Mouse (Mus musculus) neural tube, embryonic 12.5 days (tissue): Measurements from ENCODE around the gene Ndufs2. TPM values are rescaled to one million over a fixed set of nuclear protein-coding genes. Genes with fewer than 3 reads are reported as not detected.

Experiments
- ATAC-seq: fragments of 200-750 bp; cut with Nextera tagmentation; 2 replicates; pipeline ENCODE4 v1.8.0; 2017; ENCODE audit warnings: low read depth, mild to moderate bottlenecking, moderate TSS enrichment, moderate library complexity; ENCODE audit not compliant: low FRiP score
- H3K27ac ChIP-seq: fragments of 300-500 bp; sonication (generic); 2 replicates; pipeline ENCODE4 v1.5.1; 2016
- H3K27me3 ChIP-seq: fragments of 300-500 bp; sonication (generic); replicated peaks from 2 replicates; pipeline ENCODE4 v1.6.1; 2016; ENCODE audit warnings: mild to moderate bottlenecking
- H3K36me3 ChIP-seq: fragments of 300-500 bp; sonication (generic); 2 replicates; pipeline ENCODE4 v1.6.1; 2016; ENCODE audit warnings: mild to moderate bottlenecking
- H3K4me1 ChIP-seq: fragments of 300-500 bp; sonication (generic); 2 replicates; pipeline ENCODE4 v1.6.1; 2016
- H3K4me2 ChIP-seq: fragments of 300-500 bp; sonication (generic); replicated peaks from 2 replicates; pipeline ENCODE4 v1.6.1; 2016; ENCODE audit warnings: mild to moderate bottlenecking
- H3K4me3 ChIP-seq: fragments of 300-500 bp; sonication (generic); 2 replicates; pipeline ENCODE4 v1.5.1; 2016
- H3K9ac ChIP-seq: fragments of 300-500 bp; sonication (generic); 2 replicates; pipeline ENCODE4 v1.6.1; 2016; ENCODE audit warnings: mild to moderate bottlenecking
- H3K9me3 ChIP-seq: fragments of 300-500 bp; sonication (generic); 2 replicates; pipeline ENCODE4 v1.6.1; 2016; ENCODE audit warnings: mild to moderate bottlenecking
- WGBS: fragments of 180-500 bp; shearing (Covaris S2); methylation state at CpG from one replicate; pipeline ENCODE4 v1.1.7; 2016; 5-methylcytosine and 5-hydroxymethylcytosine counted together
- polyA plus RNA-seq: library from polyadenylated mRNA; unstranded; fragments of >200 nt; fragmentation: Nextera tagmentation; extraction: Ambion mirVana; gene quantifications from 2 replicates; pipeline ENCODE4 v1.2.1, GENCODE M21; 2016

The Ndufs2 gene
- polyA plus RNA-seq, 1 experiment from 2014 or later, result 233 TPM

DNA sequence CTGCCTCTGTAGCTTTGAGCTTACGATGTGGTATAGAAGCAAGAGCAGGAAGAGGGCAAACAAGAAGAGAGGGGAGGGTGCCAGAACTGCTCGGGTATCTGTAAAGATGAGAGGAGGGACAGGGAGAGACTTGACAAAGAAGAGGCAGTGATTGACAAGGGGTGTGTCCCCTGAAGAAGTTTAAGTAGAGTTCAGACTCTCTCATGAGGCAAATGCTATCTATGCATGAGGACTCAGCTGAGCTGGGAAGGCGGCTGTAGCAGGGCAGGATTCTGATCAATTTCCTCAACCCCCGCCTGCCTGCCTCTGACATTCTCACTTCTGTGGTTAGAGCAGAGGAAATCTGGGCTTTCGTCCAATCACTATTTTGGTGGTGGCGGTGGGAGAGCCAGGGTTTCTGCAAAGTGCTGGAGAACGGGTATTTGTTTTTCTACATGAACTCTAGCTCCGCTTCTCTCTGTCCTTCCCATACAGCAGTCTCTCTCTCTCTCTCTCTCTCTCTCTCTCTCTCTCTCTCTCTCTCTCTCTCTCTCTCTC lies 11.5 kb upstream of the Ndufs2 start:
- WGBS, result 13% methylated on average over 8 of the region's 8 CpGs
- peaks cover 4% of the 10 kb centered on the region; the same call in 1 of the 2 replicates for H3K36me3 ChIP-seq
- peak overlapping the region; percentile 13; the same call in 1 of the 2 replicates for H3K9ac ChIP-seq
- peak; percentile 67 for ATAC-seq
- no peak overlapping the region for H3K27ac ChIP-seq
- no peaks in the 10 kb centered on the region for H3K9me3 ChIP-seq
- H3K4me1 ChIP-seq, result no peaks in the 10 kb centered on the region
- H3K4me3 ChIP-seq, result no peak overlapping the region; the same call in 1 of the 2 replicates
- H3K4me2 ChIP-seq, result peak overlapping the region; percentile 54
- no peaks in the 10 kb centered on the region for H3K27me3 ChIP-seq

- WGBS, result 76% methylated on average over 3 of the region's 3 CpGs
- ATAC-seq, result no peak
- Histone ChIP-seq H3K4me2 (no peak overlapping the region), H3K27ac (no peak overlapping the region), H3K9me3 (no peaks in the 10 kb centered on the region), H3K4me1 (no peaks in the 10 kb centered on the region), H3K27me3 (no peaks in the 10 kb centered on the region), H3K9ac (no peak overlapping the region), H3K4me3 (no peak overlapping the region), H3K36me3 (peaks cover 4% of the 10 kb centered on the region; the same call in 1 of the 2 replicates)
Observed at GRCm38 (mm10) chr1:171260316-171260715, 9.1 kb upstream of the Ndufs2 start.

GRCm38 (mm10) chr1:171258921-171259320 lies 7.7 kb upstream of the Ndufs2 start:
- Histone ChIP-seq H3K27ac (no peak overlapping the region), H3K4me1 (no peaks in the 10 kb centered on the region), H3K9ac (no peak overlapping the region), H3K36me3 (peaks cover 4% of the 10 kb centered on the region; the same call in 1 of the 2 replicates), H3K4me3 (no peak overlapping the region), H3K9me3 (no peaks in the 10 kb centered on the region), H3K4me2 (no peak overlapping the region), H3K27me3 (no peaks in the 10 kb centered on the region)
- 80% methylated on average over 17 of the region's 17 CpGs for WGBS
- ATAC-seq, result no peak

GRCm38 (mm10) chr1:171257781-171258180 lies 6.6 kb upstream of the Ndufs2 start:
- no peak overlapping the region for H3K27ac ChIP-seq
- H3K9me3 ChIP-seq, result no peaks in the 10 kb centered on the region
- ATAC-seq, result no peak
- no peak overlapping the region for H3K4me3 ChIP-seq
- H3K9ac ChIP-seq, result no peak overlapping the region
- WGBS, result 87% methylated on average over 9 of the region's 9 CpGs
- H3K4me2 ChIP-seq, result no peak overlapping the region
- H3K4me1 ChIP-seq, result no peaks in the 10 kb centered on the region
- H3K36me3 ChIP-seq, result peaks cover 4% of the 10 kb centered on the region; the same call in 1 of the 2 replicates
- H3K27me3 ChIP-seq, result no peaks in the 10 kb centered on the region

DNA sequence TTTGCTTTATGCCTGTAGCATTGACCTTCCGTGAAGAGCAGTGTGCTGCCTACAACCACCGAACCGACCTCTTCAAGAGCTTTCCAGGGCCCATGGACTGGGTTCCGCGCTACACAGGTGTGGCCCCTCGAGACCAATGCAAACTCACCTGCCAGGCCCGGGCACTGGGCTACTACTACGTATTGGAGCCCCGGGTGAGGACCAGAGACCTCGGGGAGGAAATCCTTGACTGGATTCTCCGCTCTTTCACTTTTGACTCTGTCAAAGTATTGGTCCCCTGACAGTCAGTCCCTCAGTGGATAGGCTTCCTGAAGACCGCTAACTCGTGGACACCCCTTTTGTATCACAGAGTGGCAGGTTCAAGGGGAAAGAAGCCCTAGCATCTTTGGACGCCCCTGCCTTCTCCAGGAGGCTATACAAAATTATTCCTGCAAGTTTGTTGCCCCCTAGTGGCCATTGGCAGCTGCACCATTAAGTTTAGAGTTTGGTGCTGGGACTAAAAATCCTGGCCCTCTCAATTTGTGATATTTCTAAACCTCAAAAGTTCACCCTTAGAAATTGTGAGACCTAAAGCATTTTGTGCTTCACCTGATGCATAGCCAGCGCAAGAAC lies 5.9 kb upstream of the Ndufs2 start:
- H3K36me3 ChIP-seq, result peaks cover 4% of the 10 kb centered on the region; the same call in 1 of the 2 replicates
- 69% methylated on average over 15 of the region's 15 CpGs for WGBS
- H3K4me1 ChIP-seq, result peaks cover 3% of the 10 kb centered on the region
- H3K4me2 ChIP-seq, result no peak overlapping the region
- 0 out of 2 replicates have a peak, but pooled peaks have one; percentile 39 for ATAC-seq
- H3K27ac ChIP-seq, result no peak overlapping the region
- no peak overlapping the region for H3K9ac ChIP-seq
- no peak overlapping the region for H3K4me3 ChIP-seq
- H3K27me3 ChIP-seq, result no peaks in the 10 kb centered on the region
- no peaks in the 10 kb centered on the region for H3K9me3 ChIP-seq

DNA sequence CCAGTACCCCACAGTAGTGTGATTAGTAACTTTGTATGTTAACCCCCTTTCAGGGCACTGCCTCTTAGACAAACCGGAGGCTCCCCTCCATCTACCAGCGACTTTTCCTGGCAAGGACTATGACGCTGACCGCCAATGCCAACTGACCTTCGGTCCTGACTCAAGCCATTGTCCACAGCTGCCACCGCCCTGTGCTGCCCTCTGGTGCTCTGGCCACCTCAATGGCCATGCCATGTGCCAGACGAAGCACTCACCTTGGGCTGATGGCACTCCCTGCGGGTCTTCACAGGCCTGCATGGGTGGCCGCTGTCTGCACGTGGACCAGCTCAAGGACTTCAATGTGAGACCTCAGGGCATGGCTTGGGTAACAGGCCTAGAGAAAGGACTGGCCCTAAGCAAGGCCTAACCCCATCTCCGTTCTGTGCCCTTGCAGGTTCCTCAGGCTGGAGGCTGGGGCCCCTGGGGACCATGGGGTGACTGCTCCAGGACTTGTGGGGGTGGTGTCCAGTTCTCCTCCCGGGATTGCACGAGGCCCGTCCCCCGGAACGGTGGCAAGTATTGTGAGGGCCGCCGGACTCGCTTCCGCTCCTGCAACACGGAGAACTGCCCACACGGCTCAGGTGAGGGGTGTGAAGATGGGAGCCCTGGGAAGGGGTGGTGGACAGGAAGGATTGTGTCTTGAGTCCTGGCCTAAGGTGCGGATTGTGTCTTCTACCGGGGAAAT lies 5.1 kb upstream of the Ndufs2 start:
- Histone ChIP-seq H3K36me3 (peaks cover 4% of the 10 kb centered on the region; the same call in 1 of the 2 replicates), H3K4me1 (peaks cover 11% of the 10 kb centered on the region), H3K9ac (no peak overlapping the region), H3K4me2 (no peak overlapping the region), H3K27ac (no peak overlapping the region), H3K4me3 (no peak overlapping the region), H3K9me3 (no peaks in the 10 kb centered on the region), H3K27me3 (no peaks in the 10 kb centered on the region)
- no peak for ATAC-seq
- WGBS, result 92% methylated on average over 24 of the region's 24 CpGs

- no peaks in the 10 kb centered on the region for H3K36me3 ChIP-seq
- H3K9me3 ChIP-seq, result no peaks in the 10 kb centered on the region
- peaks cover 43% of the 10 kb centered on the region for H3K4me1 ChIP-seq
- H3K4me2 ChIP-seq, result peak overlapping the region; percentile 58
- H3K4me3 ChIP-seq, result no peak overlapping the region
- H3K27me3 ChIP-seq, result no peaks in the 10 kb centered on the region
- no peak overlapping the region for H3K9ac ChIP-seq
- WGBS, result 60% methylated on average over 17 of the region's 17 CpGs
- ATAC-seq, result no peak
- no peak overlapping the region for H3K27ac ChIP-seq
Observed at GRCm38 (mm10) chr1:171252415-171252814, 1.2 kb upstream of the Ndufs2 start.

- peak overlapping the region; percentile 9; the same call in 1 of the 2 replicates for H3K9ac ChIP-seq
- H3K27me3 ChIP-seq, result no peaks in the 10 kb centered on the region
- ATAC-seq, result no peak
- H3K4me3 ChIP-seq, result peak overlapping the region; percentile 22; the same call in 1 of the 2 replicates
- peaks cover 44% of the 10 kb centered on the region for H3K4me1 ChIP-seq
- H3K27ac ChIP-seq, result no peak overlapping the region
- no peaks in the 10 kb centered on the region for H3K9me3 ChIP-seq
- 5% methylated on average over 13 of the region's 13 CpGs for WGBS
- H3K4me2 ChIP-seq, result peak overlapping the region; percentile 58
- H3K36me3 ChIP-seq, result no peaks in the 10 kb centered on the region
Observed at GRCm38 (mm10) chr1:171251594-171252324, 571 bp upstream of the Ndufs2 start.

DNA sequence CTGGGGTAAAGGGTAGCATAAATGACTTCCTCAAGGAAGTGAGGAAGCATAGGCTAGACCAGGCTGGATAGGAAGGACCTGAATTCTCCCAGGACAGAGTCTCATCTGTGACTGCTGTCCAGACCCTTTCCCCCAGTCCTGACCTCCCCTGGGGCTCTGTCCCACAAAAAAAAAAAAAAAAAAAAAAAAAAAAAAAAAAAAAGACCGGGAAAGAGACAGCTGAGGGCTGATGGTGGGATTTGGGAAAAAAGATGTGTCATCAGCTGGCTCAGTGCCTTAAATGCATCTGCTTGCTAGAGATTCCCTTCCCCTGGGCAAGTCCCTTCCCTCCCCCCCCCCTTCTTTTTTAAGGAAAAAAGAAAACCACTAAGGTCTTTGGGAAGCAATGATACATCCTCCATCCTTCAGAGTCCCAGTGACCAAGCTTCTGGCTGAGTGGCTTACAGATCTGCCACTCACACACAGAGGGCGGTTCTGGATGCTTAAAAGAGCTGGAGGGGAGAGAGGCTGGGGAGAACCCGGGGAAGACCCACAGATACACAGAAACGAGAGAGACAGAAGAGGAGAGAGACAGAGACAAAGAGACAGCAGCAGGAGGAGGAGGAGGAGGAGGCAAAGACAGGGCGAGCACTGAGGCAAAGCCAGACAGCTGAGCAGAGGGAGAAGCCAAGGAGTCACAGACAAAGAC lies 1.1 kb downstream of the Ndufs2 start, which contains the start of gene Adamts4:
Gene Adamts4, plus strand, starts transcription at position 509 of the 688 bp plus-strand sequence.
- H3K9ac ChIP-seq, result peak within 1 kb of the TSS; percentile 9; the same call in 1 of the 2 replicates
- no peaks in the 10 kb centered on the region for H3K27me3 ChIP-seq
- peaks cover 7% of the 10 kb centered on the region for H3K36me3 ChIP-seq
- H3K9me3 ChIP-seq, result no peaks in the 10 kb centered on the region
- ATAC-seq, result no peak
- peak within 1 kb of the TSS; percentile 22 for H3K4me3 ChIP-seq
- peak within 1 kb of the TSS; percentile 58 for H3K4me2 ChIP-seq
- H3K27ac ChIP-seq, result no peak within 1 kb of the TSS
- peaks cover 54% of the 10 kb centered on the region for H3K4me1 ChIP-seq
- WGBS, result 22% methylated on average over 5 of the region's 5 CpGs

DNA sequence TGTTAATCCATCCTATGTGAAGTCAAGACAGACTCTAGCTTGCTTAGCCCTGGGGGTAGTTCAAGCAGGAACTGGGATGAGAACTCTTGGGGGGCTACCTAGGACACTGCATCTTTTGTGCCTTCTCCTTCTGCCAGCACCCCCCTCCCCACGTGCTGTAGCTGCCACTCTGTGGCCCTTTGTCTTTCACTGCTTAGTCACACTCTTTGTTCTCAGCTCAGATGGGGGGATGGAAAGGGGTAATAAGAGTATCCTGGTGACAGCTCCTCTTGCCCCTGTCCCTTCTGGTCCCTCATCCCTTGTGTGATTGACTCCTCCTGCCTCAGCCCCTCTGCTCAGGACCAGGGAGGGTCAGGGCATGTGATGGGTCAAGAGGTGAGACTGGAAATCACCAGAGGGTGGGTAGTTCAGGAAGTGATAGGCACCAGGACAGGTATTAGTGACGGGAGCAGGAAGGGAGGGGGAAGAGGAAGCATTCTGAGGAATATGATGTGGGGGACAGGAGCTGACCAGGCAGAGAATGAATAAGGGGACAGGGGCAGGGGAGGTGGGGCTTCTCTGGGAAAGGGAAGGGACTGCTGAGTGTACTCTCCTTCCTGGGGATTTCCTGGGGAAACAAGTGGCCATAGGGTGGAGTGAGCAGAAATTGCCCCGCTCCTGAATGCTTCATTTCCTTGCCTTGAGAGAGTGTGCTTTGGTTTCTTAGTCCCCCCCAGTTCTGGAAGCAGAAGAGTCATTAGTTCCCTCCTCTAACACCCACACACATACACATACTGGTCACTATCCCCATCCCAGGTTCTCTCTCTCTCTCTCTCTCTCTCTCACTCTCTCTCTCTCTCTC lies 2.6 kb downstream of the Ndufs2 start:
- no peak for ATAC-seq
- H3K4me1 ChIP-seq, result peaks cover 54% of the 10 kb centered on the region
- no peak overlapping the region for H3K27ac ChIP-seq

DNA sequence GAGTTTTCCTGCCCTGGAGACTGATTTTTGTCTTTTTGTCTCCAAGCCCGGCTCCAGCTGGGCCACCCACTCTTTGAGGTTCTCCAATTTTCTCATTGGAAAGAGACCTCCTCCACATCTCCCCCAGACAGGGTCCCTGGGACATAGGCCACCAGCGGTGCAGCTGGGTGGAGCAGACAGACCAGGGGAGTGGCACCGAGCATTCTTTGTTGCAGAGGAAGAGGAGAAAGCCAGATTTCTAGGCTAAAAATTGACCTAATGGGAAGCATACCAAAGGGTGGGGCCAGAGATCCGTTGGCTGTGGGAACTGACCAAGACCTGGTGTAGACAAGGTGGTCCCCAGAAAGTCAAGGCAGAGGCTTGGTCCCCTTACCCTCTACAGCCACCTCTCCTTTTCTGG lies 3.3 kb downstream of the Ndufs2 start:
- Histone ChIP-seq H3K9ac (0 out of 2 replicates have a peak overlapping the region, but pooled peaks have one; percentile 1), H3K9me3 (no peaks in the 10 kb centered on the region), H3K27ac (peak overlapping the region; percentile 42; the same call in 1 of the 2 replicates), H3K4me1 (peaks cover 54% of the 10 kb centered on the region), H3K36me3 (peaks cover 22% of the 10 kb centered on the region), H3K4me3 (no peak overlapping the region; the same call in 1 of the 2 replicates), H3K27me3 (no peaks in the 10 kb centered on the region), H3K4me2 (peak overlapping the region; percentile 79)
- ATAC-seq, result no peak
- 24% methylated on average over 4 of the region's 4 CpGs for WGBS

More for the DNA sequence above, 2.6 kb downstream of the Ndufs2 start:
- no peak overlapping the region for H3K4me3 ChIP-seq
- H3K9me3 ChIP-seq, result no peaks in the 10 kb centered on the region
- peaks cover 16% of the 10 kb centered on the region for H3K36me3 ChIP-seq
- H3K4me2 ChIP-seq, result peak overlapping the region; percentile 18
- H3K27me3 ChIP-seq, result no peaks in the 10 kb centered on the region
- no peak overlapping the region for H3K9ac ChIP-seq
- WGBS, result 49% methylated on average over 3 of the region's 3 CpGs
